Mouse (Mus musculus) liver, postnatal 0 days (tissue): ENCODE measurements at regions not wholly inside any gene's neighbourhood (a gene's known extent, or its start where the extent isn't known, plus 50 kb on each side); places are given as distances from the start of the nearest gene placed in this dataset.

Experiments
- ATAC-seq: fragments of 200-750 bp; cut with Nextera tagmentation; 2 replicates; pipeline ENCODE4 v1.8.0; 2017; ENCODE audit warnings: mild to moderate bottlenecking, moderate library complexity
- DNase-seq: peaks from one replicate; pipeline ENCODE4 v3.0.0-alpha.2; 2016
- H3K27ac ChIP-seq: fragments of 300-500 bp; sonication (generic); 2 replicates; pipeline ENCODE4 v1.5.1; 2014; ENCODE audit warnings: antibody characterized with exemption, moderate library complexity, mild to moderate bottlenecking, low read depth
- H3K27me3 ChIP-seq: fragments of 300-500 bp; sonication (generic); 2 replicates; pipeline ENCODE4 v1.6.1; 2014; ENCODE audit warnings: low read length, control low read depth, mixed read lengths; ENCODE audit not compliant: insufficient read depth
- H3K36me3 ChIP-seq: fragments of 300-500 bp; sonication (generic); replicated peaks from 2 replicates; pipeline ENCODE4 v1.6.1; 2014; ENCODE audit warnings: mild to moderate bottlenecking, control low read depth, low read length, moderate library complexity, mixed read lengths; ENCODE audit not compliant: insufficient read depth
- H3K4me1 ChIP-seq: fragments of 300-500 bp; sonication (generic); 2 replicates; pipeline ENCODE4 v1.6.1; 2014; ENCODE audit warnings: antibody characterized with exemption, mild to moderate bottlenecking, control low read depth; ENCODE audit not compliant: insufficient read depth
- H3K4me2 ChIP-seq: fragments of 300-500 bp; sonication (generic); 2 replicates; pipeline ENCODE4 v1.6.1; 2014; ENCODE audit warnings: low read depth, mild to moderate bottlenecking, low read length, moderate library complexity, mixed read lengths
- H3K4me3 ChIP-seq: fragments of 300-500 bp; sonication (generic); 2 replicates; pipeline ENCODE4 v1.5.1; 2014; ENCODE audit warnings: low read depth, low read length
- H3K9ac ChIP-seq: fragments of 300-500 bp; sonication (generic); replicated peaks from 2 replicates; pipeline ENCODE4 v1.6.1; 2014; ENCODE audit warnings: mild to moderate bottlenecking, moderate library complexity
- H3K9me3 ChIP-seq: fragments of 300-500 bp; sonication (generic); 2 replicates; pipeline ENCODE4 v1.6.1; 2016; ENCODE audit warnings: mild to moderate bottlenecking, control low read depth, low read length, mixed read lengths
- CTCF ChIP-seq: sonication (generic); IDR thresholded peaks from 2 replicates; pipeline ENCODE4 v1.5.1; 2016; ENCODE audit warnings: antibody characterized with exemption, low read depth
- EP300 ChIP-seq: IDR thresholded peaks from 2 replicates; pipeline ENCODE4 v1.6.1; 2016; ENCODE audit warnings: antibody characterized with exemption, low read depth, mild to moderate bottlenecking
- WGBS: fragments of 180-500 bp; shearing (Covaris S2); extraction: QIAGEN DNeasy Blood & Tissue Kit; methylation state at CpG from one replicate; pipeline ENCODE4 v1.1.7; 2014; ENCODE audit not compliant: insufficient replicate concordance; 5-methylcytosine and 5-hydroxymethylcytosine counted together

GRCm38 (mm10) chr11:105523765-105524164, 66.0 kb upstream of the Tanc2 start:
- DNase-seq (no peak), ATAC-seq (no peak)
- no peak overlapping the region for H3K4me3 ChIP-seq
- no peaks in the 10 kb centered on the region for H3K36me3 ChIP-seq
- no peak overlapping the region for H3K9ac ChIP-seq
- 0 out of 2 replicates have a peak, but pooled peaks cover 5% of the 10 kb centered on the region for H3K4me1 ChIP-seq
- H3K9me3 ChIP-seq: no peaks in the 10 kb centered on the region
- TF ChIP-seq EP300 (no peak), CTCF (no peak)
- no peak overlapping the region for H3K27ac ChIP-seq
- H3K27me3 ChIP-seq: no peaks in the 10 kb centered on the region
- no peak overlapping the region for H3K4me2 ChIP-seq
- 60% methylated on average over 8 of the region's 8 CpGs for WGBS

GRCm38 (mm10) chr11:105520398-105520797, 63.9 kb upstream of the March10 start:
- Histone ChIP-seq H3K4me3 (no peak overlapping the region), H3K4me2 (no peak overlapping the region), H3K4me1 (0 out of 2 replicates have a peak, but pooled peaks cover 3% of the 10 kb centered on the region), H3K9me3 (no peaks in the 10 kb centered on the region), H3K27me3 (no peaks in the 10 kb centered on the region), H3K36me3 (no peaks in the 10 kb centered on the region), H3K9ac (no peak overlapping the region), H3K27ac (no peak overlapping the region)
- 77% methylated on average over 3 of the region's 3 CpGs for WGBS
- no peak for TF ChIP-seq CTCF
- no peak for TF ChIP-seq EP300
- ATAC-seq: no peak
- no peak for DNase-seq

GRCm38 (mm10) chr11:105513275-105513674, 56.7 kb upstream of the March10 start:
- ATAC-seq (no peak), DNase-seq (no peak)
- WGBS: 74% methylated on average over 10 of the region's 10 CpGs
- Histone ChIP-seq H3K4me2 (no peak overlapping the region), H3K4me1 (no peaks in the 10 kb centered on the region), H3K27ac (no peak overlapping the region), H3K4me3 (no peak overlapping the region), H3K27me3 (no peaks in the 10 kb centered on the region), H3K9ac (no peak overlapping the region), H3K9me3 (no peaks in the 10 kb centered on the region), H3K36me3 (no peaks in the 10 kb centered on the region)
- TF ChIP-seq CTCF (no peak), EP300 (no peak)

- Histone ChIP-seq H3K4me3 (no peak overlapping the region), H3K9me3 (no peaks in the 10 kb centered on the region), H3K27me3 (no peaks in the 10 kb centered on the region), H3K4me2 (no peak overlapping the region), H3K36me3 (no peaks in the 10 kb centered on the region), H3K27ac (no peak overlapping the region), H3K4me1 (no peaks in the 10 kb centered on the region), H3K9ac (no peak overlapping the region)
- no peak for ATAC-seq
- no peak for TF ChIP-seq CTCF
- no peak for TF ChIP-seq EP300
- DNase-seq: no peak
- WGBS: 72% methylated on average over 4 of the region's 4 CpGs
These were observed 54.1 kb upstream of the March10 start for GRCm38 (mm10) chr11:105510626-105511025.

GRCm38 (mm10) chr11:105510056-105510455, 53.5 kb upstream of the March10 start:
- no peak overlapping the region for H3K27ac ChIP-seq
- H3K27me3 ChIP-seq: no peaks in the 10 kb centered on the region
- no peak overlapping the region for H3K4me3 ChIP-seq
- H3K9me3 ChIP-seq: no peaks in the 10 kb centered on the region
- DNase-seq (no peak), ATAC-seq (no peak)
- no peak overlapping the region for H3K9ac ChIP-seq
- H3K4me2 ChIP-seq: no peak overlapping the region
- 64% methylated on average over 7 of the region's 7 CpGs for WGBS
- TF ChIP-seq CTCF: no peak
- no peak for TF ChIP-seq EP300
- H3K4me1 ChIP-seq: no peaks in the 10 kb centered on the region
- no peaks in the 10 kb centered on the region for H3K36me3 ChIP-seq

GRCm38 (mm10) chr11:105508660-105509038, 52.1 kb upstream of the March10 start:
- no peaks in the 10 kb centered on the region for H3K27me3 ChIP-seq
- no peaks in the 10 kb centered on the region for H3K36me3 ChIP-seq
- 66% methylated on average over 7 of the region's 7 CpGs for WGBS
- no peak overlapping the region for H3K4me2 ChIP-seq
- H3K4me1 ChIP-seq: no peaks in the 10 kb centered on the region
- ATAC-seq (no peak), DNase-seq (no peak)
- H3K9ac ChIP-seq: no peak overlapping the region
- H3K9me3 ChIP-seq: no peaks in the 10 kb centered on the region
- no peak overlapping the region for H3K27ac ChIP-seq
- TF ChIP-seq EP300: no peak
- TF ChIP-seq CTCF: no peak
- no peak overlapping the region for H3K4me3 ChIP-seq
